Mouse (Mus musculus) E14TG2a.4 (cell line): ENCODE data around the gene Xpo1.

Experiments used
- CTCF ChIP-seq: conservative IDR thresholded peaks from 2 replicates; pipeline ENCODE4 v1.5.1; 2014; ENCODE audit warnings: low read length
- NANOG ChIP-seq: IDR thresholded peaks from 2 replicates; pipeline ENCODE4 v1.6.1; 2014; ENCODE audit warnings: borderline replicate concordance, low read length, mixed read lengths
- POU5F1 ChIP-seq: IDR thresholded peaks from 2 replicates; pipeline ENCODE4 v1.6.1; 2014; ENCODE audit warnings: low read length, borderline replicate concordance

- TF ChIP-seq CTCF (no peak), POU5F1 (no peak), NANOG (no peak)
These were observed 46.1 kb upstream of the Xpo1 start for GRCm38 (mm10) chr11:23209717-23210116.
